22 mouse cellular contexts compared by ENCODE assay signal in the genomic region with DNA sequence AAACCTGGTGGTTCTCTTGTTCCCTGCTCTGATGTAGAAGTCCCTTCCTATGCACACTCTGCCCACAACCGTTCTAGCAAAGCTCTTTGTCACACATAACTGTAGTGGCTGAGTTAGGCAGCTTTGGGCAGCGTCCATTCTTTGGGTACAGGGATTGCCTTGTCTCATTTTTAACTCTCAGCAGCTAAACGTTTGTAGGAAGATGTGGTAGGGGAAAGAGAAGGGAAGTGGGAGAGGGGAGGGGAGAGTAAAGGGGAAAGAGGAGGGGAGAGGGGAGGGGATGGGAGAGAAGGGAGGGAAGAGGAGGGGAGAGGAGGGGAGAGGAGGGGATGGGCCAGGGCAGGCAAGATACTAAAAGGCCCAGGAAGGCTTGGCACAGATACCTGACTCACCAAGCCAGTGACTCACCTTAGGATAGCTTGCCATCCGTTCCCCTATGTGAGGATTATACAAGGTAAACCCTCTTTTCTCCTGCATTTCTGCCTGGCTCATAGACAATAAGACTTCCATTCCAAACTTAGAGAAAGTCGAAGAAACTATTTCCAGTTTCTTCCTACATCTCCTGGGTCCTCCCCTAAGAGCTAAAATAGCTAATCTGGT. TPM values are rescaled to one million over a fixed set of nuclear protein-coding genes. Genes with fewer than 3 reads are reported as not detected.
A peak's percentile ranks its signal among the peaks of the same experiment; 100 is the strongest.
DNase-seq lines count a peak whose midpoint lies in the region; ATAC-seq and TF ChIP-seq lines count a peak whose summit lies in the region.
"Had no signal": no experiment of that assay in that cellular context is flagged by ENCODE, and none has a peak within 500 bp of the region (broad histone marks: within the 10 kb centered on the region; RNA-seq: fewer than 3 reads in every experiment).

No protein-coding gene starts in this region.

- no peak for DNase-seq in heart, embryonic 10.5 days (ENCODE audit: low spot score)
- DNase-seq in heart, adult 9 months (ENCODE audit: low spot score in 2 of 2), result no peak
- DNase-seq in spleen, adult 2 months (ENCODE audit: low read depth in 1 of 2, low spot score in 2 of 2), result no peak
- no peak for DNase-seq in spleen, postnatal 36 days (ENCODE audit: low spot score in 2 of 2)
- DNase-seq in hindbrain, embryonic 14.5 days (ENCODE audit: low spot score), result no peak
- DNase-seq: adrenal gland, postnatal 10 days; cerebellum, adult 11-12 months; cerebellum, postnatal 14 days; embryo, embryonic 11 days; gastrocnemius, postnatal 14 days; heart, postnatal 14 days had no signal

- H3K4me3 ChIP-seq in heart, embryonic 10.5 days, result no peak overlapping the region
- no peak overlapping the region for H3K4me3 ChIP-seq in spleen, adult 2 months (ENCODE audit: extremely low read depth, insufficient read depth, insufficient read length)
- no peak overlapping the region for H3K4me3 ChIP-seq in embryonic fibroblast, embryonic 13.5 days (ENCODE audit: insufficient read depth, low read length)
- no peak overlapping the region for H3K4me3 ChIP-seq in stomach, embryonic 16.5 days (replicated peaks; ENCODE audit: low read length)
- H3K4me3 ChIP-seq in kidney, embryonic 15.5 days (replicated peaks), result no peak overlapping the region
- no peak overlapping the region for H3K4me3 ChIP-seq in hindbrain, embryonic 14.5 days (replicated peaks; ENCODE audit: low read length)
- H3K4me3 ChIP-seq: forebrain, embryonic 12.5 days; hindbrain, embryonic 12.5 days; limb, embryonic 13.5 days; liver, embryonic 15.5 days; neural tube, embryonic 12.5 days had no signal

- no peak for TF ChIP-seq CTCF in spleen, adult 2 months (IDR thresholded peaks at IDR 0.05; ENCODE audit: extremely low read depth, insufficient read depth, insufficient read length, insufficient replicate concordance)
- no peak for TF ChIP-seq CTCF in embryonic fibroblast, embryonic 13.5 days (IDR thresholded peaks at IDR 0.05; ENCODE audit: borderline replicate concordance, insufficient read depth, low read length)

- peak overlapping the region; percentile 76 for H3K27ac ChIP-seq in heart, embryonic 10.5 days
- H3K27ac ChIP-seq in spleen, adult 2 months (ENCODE audit: insufficient read depth, low read length), result peak overlapping the region; percentile 22; the same call in 1 of the 2 replicates
- peak overlapping the region; percentile 83 for H3K27ac ChIP-seq in embryonic fibroblast, embryonic 13.5 days (ENCODE audit: insufficient read depth, low read length)
- 0 out of 2 replicates have a peak overlapping the region, but pooled peaks have one; percentile 50 for H3K27ac ChIP-seq in stomach, embryonic 16.5 days (ENCODE audit: low read length)
- no peak overlapping the region for H3K27ac ChIP-seq in kidney, embryonic 15.5 days
- H3K27ac ChIP-seq in hindbrain, embryonic 14.5 days, result no peak overlapping the region
- H3K27ac ChIP-seq: forebrain, embryonic 12.5 days; hindbrain, embryonic 12.5 days; neural tube, embryonic 12.5 days had no signal

- no peak for TF ChIP-seq POLR2A in spleen, adult 2 months (IDR thresholded peaks at IDR 0.05; ENCODE audit: low read depth, low read length)
- TF ChIP-seq POLR2A in embryonic fibroblast, embryonic 13.5 days (IDR thresholded peaks at IDR 0.05; ENCODE audit: low read depth, low read length), result no peak

- H3K9ac ChIP-seq in stomach, embryonic 16.5 days (ENCODE audit: low read length), result no peak overlapping the region
- no peak overlapping the region for H3K9ac ChIP-seq in kidney, embryonic 15.5 days
- no peak overlapping the region for H3K9ac ChIP-seq in hindbrain, embryonic 14.5 days
- H3K9ac ChIP-seq: forebrain, embryonic 12.5 days; hindbrain, embryonic 12.5 days; limb, embryonic 13.5 days; liver, embryonic 15.5 days; neural tube, embryonic 12.5 days had no signal

- no peak overlapping the region; the same call in 1 of the 2 replicates for H3K4me2 ChIP-seq in stomach, embryonic 16.5 days (ENCODE audit: low read depth, low read length)
- no peak overlapping the region for H3K4me2 ChIP-seq in kidney, embryonic 15.5 days
- H3K4me2 ChIP-seq in hindbrain, embryonic 14.5 days (replicated peaks), result no peak overlapping the region
- H3K4me2 ChIP-seq: forebrain, embryonic 12.5 days; limb, embryonic 13.5 days had no signal

- peaks cover 49% of the 10 kb centered on the region for H3K4me1 ChIP-seq in heart, embryonic 10.5 days
- peaks cover 35% of the 10 kb centered on the region; the same call in 1 of the 2 replicates for H3K4me1 ChIP-seq in spleen, adult 2 months (ENCODE audit: control insufficient read depth, insufficient read depth, insufficient read length)
- H3K4me1 ChIP-seq in embryonic fibroblast, embryonic 13.5 days (ENCODE audit: control insufficient read depth, insufficient read depth, low read length), result peaks cover 14% of the 10 kb centered on the region
- H3K4me1 ChIP-seq in stomach, embryonic 16.5 days (ENCODE audit: control insufficient read depth, insufficient read depth, low read length), result peaks cover 18% of the 10 kb centered on the region
- H3K4me1 ChIP-seq in kidney, embryonic 15.5 days, result peaks cover 11% of the 10 kb centered on the region
- H3K4me1 ChIP-seq in hindbrain, embryonic 14.5 days (replicated peaks; ENCODE audit: control insufficient read depth, insufficient read depth, low read length), result peaks cover 4% of the 10 kb centered on the region; the same call in 1 of the 2 replicates

- ATAC-seq in stomach, embryonic 16.5 days (ENCODE audit: insufficient read depth, low FRiP score), result no peak
- no peak for ATAC-seq in kidney, embryonic 15.5 days (replicated peaks; ENCODE audit: low FRiP score)
- ATAC-seq in hindbrain, embryonic 14.5 days (ENCODE audit: low FRiP score), result no peak
- ATAC-seq: intestine, postnatal 0 days had no signal

- H3K36me3 ChIP-seq in heart, embryonic 10.5 days, result no peaks in the 10 kb centered on the region
- no peaks in the 10 kb centered on the region for H3K36me3 ChIP-seq in spleen, adult 2 months (ENCODE audit: control insufficient read depth, insufficient read depth, low read length)
- H3K36me3 ChIP-seq in stomach, embryonic 16.5 days (ENCODE audit: control insufficient read depth, insufficient read depth, low read length), result no peaks in the 10 kb centered on the region
- H3K36me3 ChIP-seq in kidney, embryonic 15.5 days, result no peaks in the 10 kb centered on the region
- H3K36me3 ChIP-seq in hindbrain, embryonic 14.5 days (replicated peaks; ENCODE audit: control insufficient read depth, insufficient read depth), result no peaks in the 10 kb centered on the region
- H3K36me3 ChIP-seq: forebrain, embryonic 12.5 days; hindbrain, embryonic 12.5 days; limb, embryonic 13.5 days; liver, embryonic 15.5 days; neural tube, embryonic 12.5 days had no signal

- WGBS in heart, embryonic 10.5 days, result 56% methylated on average over 5 of the region's 5 CpGs
- WGBS in spleen, adult 2 months, result 32% methylated on average over 5 of the region's 5 CpGs
- 55% methylated on average over 5 of the region's 5 CpGs for WGBS in stomach, embryonic 16.5 days
- WGBS in kidney, embryonic 15.5 days, result 70% methylated on average over 5 of the region's 5 CpGs
- 68% methylated on average over 5 of the region's 5 CpGs for WGBS in hindbrain, embryonic 14.5 days

- H3K9me3 ChIP-seq in heart, embryonic 10.5 days, result no peaks in the 10 kb centered on the region
- no peaks in the 10 kb centered on the region for H3K9me3 ChIP-seq in stomach, embryonic 16.5 days (replicated peaks; ENCODE audit: control insufficient read depth, low read length)
- no peaks in the 10 kb centered on the region for H3K9me3 ChIP-seq in kidney, embryonic 15.5 days (replicated peaks)
- H3K9me3 ChIP-seq in hindbrain, embryonic 14.5 days (ENCODE audit: control insufficient read depth, low read length), result no peaks in the 10 kb centered on the region
- H3K9me3 ChIP-seq: forebrain, embryonic 12.5 days; hindbrain, embryonic 12.5 days; limb, embryonic 13.5 days; liver, embryonic 15.5 days; neural tube, embryonic 12.5 days had no signal

- no peaks in the 10 kb centered on the region for H3K27me3 ChIP-seq in heart, embryonic 10.5 days (ENCODE audit: insufficient read depth, poor library complexity, severe bottlenecking)
- H3K27me3 ChIP-seq in spleen, adult 2 months (ENCODE audit: control insufficient read depth, insufficient read depth, low read length), result no peaks in the 10 kb centered on the region
- no peaks in the 10 kb centered on the region for H3K27me3 ChIP-seq in stomach, embryonic 16.5 days (ENCODE audit: control insufficient read depth, insufficient read depth, low read length)
- no peaks in the 10 kb centered on the region for H3K27me3 ChIP-seq in kidney, embryonic 15.5 days
- H3K27me3 ChIP-seq in hindbrain, embryonic 14.5 days (ENCODE audit: control insufficient read depth, insufficient read depth, low read length), result no peaks in the 10 kb centered on the region
- H3K27me3 ChIP-seq: forebrain, embryonic 12.5 days; hindbrain, embryonic 12.5 days; limb, embryonic 13.5 days; liver, embryonic 15.5 days; neural tube, embryonic 12.5 days had no signal

RNA-seq across cellular contexts. Expression of gene Fndc7, which starts 9.9 kb away (rescaled TPM):
- 0.21 and 0.26 TPM in 2 replicates for polyA plus RNA-seq in heart, embryonic 10.5 days (2016; fragmentation: Nextera tagmentation; extraction: Ambion mirVana)
- polyA plus RNA-seq in spleen, adult 2 months (2012; rRNA removed), result 1.7 and 2.0 TPM in 2 replicates
- polyA plus RNA-seq in embryonic fibroblast, embryonic 13.5 days (2011; ENCODE audit: insufficient read length, low read depth, missing spikeins), result not detected in 2 replicates
- polyA plus RNA-seq in stomach, embryonic 16.5 days (2015; fragmentation: Nextera tagmentation; extraction: Ambion mirVana), result 0.20 and 0.40 TPM in 2 replicates
- polyA plus RNA-seq in kidney, embryonic 15.5 days (2015; fragmentation: Nextera tagmentation; extraction: Ambion mirVana), result 0.10 TPM in 1 of 2 replicates, not detected in the other
- polyA plus RNA-seq in hindbrain, embryonic 14.5 days (2014; fragmentation: Nextera tagmentation; extraction: Ambion mirVana), result not detected in 2 replicates
- polyA plus RNA-seq: forebrain, embryonic 12.5 days; kidney, embryonic 16.5 days; stomach, embryonic 14.5 days had no signal

RNA-seq across cellular contexts. Expression of gene Prpf38b, which starts 31.6 kb away (rescaled TPM):
- polyA plus RNA-seq in heart, embryonic 10.5 days (2016; fragmentation: Nextera tagmentation; extraction: Ambion mirVana), result 56.4 and 64.3 TPM in 2 replicates
- polyA plus RNA-seq in spleen, adult 2 months (2012; rRNA removed), result 61.4 and 111 TPM in 2 replicates
- polyA plus RNA-seq in embryonic fibroblast, embryonic 13.5 days (2011; ENCODE audit: insufficient read length, low read depth, missing spikeins), result 84.1 and 103 TPM in 2 replicates
- polyA plus RNA-seq in stomach, embryonic 16.5 days (2015; fragmentation: Nextera tagmentation; extraction: Ambion mirVana), result 66.0 and 69.4 TPM in 2 replicates
- 71.7 and 74.7 TPM in 2 replicates for polyA plus RNA-seq in kidney, embryonic 15.5 days (2015; fragmentation: Nextera tagmentation; extraction: Ambion mirVana)
- 38.1 and 41.8 TPM in 2 replicates for polyA plus RNA-seq in hindbrain, embryonic 14.5 days (2014; fragmentation: Nextera tagmentation; extraction: Ambion mirVana)

RNA-seq across cellular contexts. Expression of gene Stxbp3, which starts 39.6 kb away (rescaled TPM):
- 29.4 and 30.8 TPM in 2 replicates for polyA plus RNA-seq in heart, embryonic 10.5 days (2016; fragmentation: Nextera tagmentation; extraction: Ambion mirVana)
- 6.0 and 6.9 TPM in 2 replicates for polyA plus RNA-seq in spleen, adult 2 months (2012; rRNA removed)
- polyA plus RNA-seq in embryonic fibroblast, embryonic 13.5 days (2011; ENCODE audit: insufficient read length, low read depth, missing spikeins), result 43.0 and 53.9 TPM in 2 replicates
- polyA plus RNA-seq in stomach, embryonic 16.5 days (2015; fragmentation: Nextera tagmentation; extraction: Ambion mirVana), result 44.6 and 51.0 TPM in 2 replicates
- polyA plus RNA-seq in kidney, embryonic 15.5 days (2015; fragmentation: Nextera tagmentation; extraction: Ambion mirVana), result 34.9 and 35.6 TPM in 2 replicates
- polyA plus RNA-seq in hindbrain, embryonic 14.5 days (2014; fragmentation: Nextera tagmentation; extraction: Ambion mirVana), result 14.5 and 17.9 TPM in 2 replicates

RNA-seq across cellular contexts. Expression of gene Henmt1, which starts 59.7 kb away (rescaled TPM):
- 0.18 and 0.33 TPM in 2 replicates for polyA plus RNA-seq in heart, embryonic 10.5 days (2016; fragmentation: Nextera tagmentation; extraction: Ambion mirVana)
- polyA plus RNA-seq in spleen, adult 2 months (2012; rRNA removed), result 0.33 and 0.54 TPM in 2 replicates
- not detected in 2 replicates for polyA plus RNA-seq in embryonic fibroblast, embryonic 13.5 days (2011; ENCODE audit: insufficient read length, low read depth, missing spikeins)
- 0.49 and 0.55 TPM in 2 replicates for polyA plus RNA-seq in stomach, embryonic 16.5 days (2015; fragmentation: Nextera tagmentation; extraction: Ambion mirVana)
- 0.13 and 0.26 TPM in 2 replicates for polyA plus RNA-seq in kidney, embryonic 15.5 days (2015; fragmentation: Nextera tagmentation; extraction: Ambion mirVana)
- 2.4 and 3.3 TPM in 2 replicates for polyA plus RNA-seq in hindbrain, embryonic 14.5 days (2014; fragmentation: Nextera tagmentation; extraction: Ambion mirVana)
- polyA plus RNA-seq: liver, embryonic 15.5 days had no signal

Comparison
In these comparisons a context has a peak if more than half of its experiments do, and no peak if none do; other contexts are left out.
1. H3K27ac ChIP-seq: peak in heart, embryonic 10.5 days (single experiment), spleen, adult 2 months (single experiment), embryonic fibroblast, embryonic 13.5 days (single experiment) and stomach, embryonic 16.5 days (single experiment); none in kidney, embryonic 15.5 days (single experiment) and hindbrain, embryonic 14.5 days (single experiment).